Mouse (Mus musculus) adipose tissue, adult 10 weeks (tissue): ENCODE data around the gene Olfr177. TPM values are rescaled to one million over a fixed set of nuclear protein-coding genes. Genes with fewer than 3 reads are reported as not detected.

Experiments used
- polyA plus RNA-seq: library from polyadenylated mRNA; stranded (reverse); fragments of 350-450 nt; fragmentation: Illumina TruSeq; extraction: RNeasy Lipid Tissue Mini Kit (QIAGEN cat#74804); gene quantifications from one replicate; pipeline ENCODE4 v1.2.3, GENCODE M21; 2014; ENCODE audit warnings: low read depth, low replicate concordance

Olfr177 gene
- polyA plus RNA-seq = not detected

DNA sequence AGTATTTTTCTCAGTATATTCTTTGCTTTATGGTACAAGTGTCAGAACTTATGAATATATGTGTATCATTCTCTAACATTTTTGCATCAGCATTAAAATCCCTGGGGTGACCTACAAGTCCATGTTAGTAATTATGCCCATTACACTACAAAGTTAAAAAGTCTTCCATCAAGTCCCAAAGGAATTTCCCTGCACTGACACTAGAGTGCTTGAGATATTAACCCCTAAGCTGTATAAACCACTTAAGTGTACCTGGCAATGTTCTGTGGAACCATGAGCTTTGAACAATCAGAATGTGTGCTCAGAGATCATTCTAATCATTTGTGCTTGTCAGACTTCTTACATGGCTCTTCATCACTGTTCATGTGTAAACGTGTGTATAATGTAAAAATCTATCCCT, at the start of gene Olfr177:
Olfr177 (minus strand) TSS at position 101 of the 400 bp plus-strand sequence.

DNA sequence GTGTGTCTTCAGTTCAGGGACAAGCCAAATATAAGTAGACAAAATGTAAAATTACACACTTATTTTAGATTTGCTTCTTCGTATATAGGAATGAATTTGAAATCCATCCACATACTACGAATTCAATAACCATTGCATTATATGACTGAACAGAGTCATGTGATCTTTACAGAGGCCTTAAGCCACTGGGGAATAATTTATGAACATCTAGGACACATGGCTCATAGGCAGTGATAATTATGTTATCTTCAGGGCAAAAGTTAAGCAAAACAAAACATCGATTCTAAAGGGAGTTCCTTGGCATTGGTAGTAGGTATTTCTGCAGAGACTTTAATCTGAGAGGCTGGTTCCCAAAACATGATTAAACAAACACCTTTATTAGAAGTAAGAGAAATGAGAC, 17.4 kb upstream of the Olfr177 start, which contains the start of gene Olfr178:
Olfr178 (minus strand) TSS at position 101 of the 400 bp plus-strand sequence.

GRCm38 (mm10) chr16:58826732-58827319, 47.7 kb downstream of the Olfr177 start, which contains the start of gene Olfr175-ps1:
Gene Olfr175-ps1, minus strand, starts transcription at chr16:58826782.

Other genes with a start within 250 kb of the Olfr177 start
- not detected for gene E330017A01Rik, start 236.0 kb downstream of the Olfr177 start, polyA plus RNA-seq
- gene Cpox, start 204.5 kb downstream of the Olfr177 start, polyA plus RNA-seq = 13.9 TPM
- not detected for gene Gpr15, start 155.7 kb downstream of the Olfr177 start, polyA plus RNA-seq
- 36.8 TPM for gene Cldnd1, start 146.9 kb downstream of the Olfr177 start, polyA plus RNA-seq
- not detected for gene Olfr172, start 111.6 kb downstream of the Olfr177 start, polyA plus RNA-seq
- gene Olfr173, start 74.5 kb downstream of the Olfr177 start, polyA plus RNA-seq = not detected
- not detected for gene Olfr175-ps1, start 48.0 kb downstream of the Olfr177 start, polyA plus RNA-seq
- gene Olfr178, start 17.3 kb upstream of the Olfr177 start, polyA plus RNA-seq = not detected
- gene Olfr181, start 54.0 kb upstream of the Olfr177 start, polyA plus RNA-seq = not detected
- not detected for gene Olfr180, start 54.6 kb upstream of the Olfr177 start, polyA plus RNA-seq
- not detected for gene Olfr183, start 120.6 kb upstream of the Olfr177 start, polyA plus RNA-seq
- not detected for gene Olfr186, start 155.5 kb upstream of the Olfr177 start, polyA plus RNA-seq
- gene Olfr187, start 165.0 kb upstream of the Olfr177 start, polyA plus RNA-seq = not detected
- not detected for gene Olfr190, start 203.2 kb upstream of the Olfr177 start, polyA plus RNA-seq
- gene Olfr191, start 215.1 kb upstream of the Olfr177 start, polyA plus RNA-seq = not detected
- not detected for gene Olfr193, start 237.1 kb upstream of the Olfr177 start, polyA plus RNA-seq
- gene Olfr194, start 246.3 kb upstream of the Olfr177 start, polyA plus RNA-seq = not detected